Mouse (Mus musculus): ENCODE results near the gene Arid2.
"Not testable (repeated sequence)": the region's sequence is repeated elsewhere in the genome, so short reads cannot be mapped to it uniquely, and the experiment has no call there.

Gene Arid2

DNA sequence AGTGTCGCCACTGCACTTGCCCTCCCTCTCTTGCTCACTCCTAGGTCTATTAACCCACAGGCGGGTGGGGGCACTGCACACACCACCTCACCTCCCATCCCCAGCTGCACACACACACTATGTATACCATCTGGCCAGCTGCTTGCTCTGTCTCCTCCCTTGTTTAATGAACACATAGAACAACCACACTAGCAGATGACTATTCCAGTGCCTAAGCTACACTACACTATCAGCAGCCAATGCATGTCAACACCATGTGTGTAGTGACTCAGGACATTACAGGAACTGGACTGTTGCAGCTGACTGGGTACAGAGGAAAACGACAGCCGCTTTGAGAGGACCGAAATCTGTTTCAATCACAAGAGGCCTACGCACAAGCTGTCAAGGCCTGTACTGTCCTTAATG, 121.4 kb downstream of the Arid2 start:
- DNase-seq (ENCODE audit: low spot score in 2 of 2), result peak in 1 of 2 experiments; percentile 49

DNA sequence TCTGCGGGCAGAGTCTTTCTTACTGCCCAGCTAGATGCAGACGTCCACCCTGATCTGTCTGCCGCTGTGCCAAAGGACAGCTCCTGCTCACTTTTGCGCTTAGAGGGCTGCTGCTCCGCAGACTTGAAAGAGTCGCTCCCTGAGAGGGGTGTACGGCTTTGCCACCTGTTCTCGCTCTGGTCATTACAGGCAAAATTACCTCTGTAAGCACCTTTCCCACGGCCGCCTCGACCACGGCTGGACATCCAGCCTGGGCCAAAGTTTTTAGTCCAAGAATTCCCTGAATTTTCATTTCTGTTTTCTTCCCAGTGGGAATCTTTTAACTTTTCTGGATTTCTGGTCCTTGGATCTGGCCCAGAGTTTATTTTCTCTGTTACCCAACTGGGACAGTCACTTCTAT, 130.8 kb downstream of the Arid2 start:
- no peak for DNase-seq (ENCODE audit: low spot score in 2 of 2)

DNA sequence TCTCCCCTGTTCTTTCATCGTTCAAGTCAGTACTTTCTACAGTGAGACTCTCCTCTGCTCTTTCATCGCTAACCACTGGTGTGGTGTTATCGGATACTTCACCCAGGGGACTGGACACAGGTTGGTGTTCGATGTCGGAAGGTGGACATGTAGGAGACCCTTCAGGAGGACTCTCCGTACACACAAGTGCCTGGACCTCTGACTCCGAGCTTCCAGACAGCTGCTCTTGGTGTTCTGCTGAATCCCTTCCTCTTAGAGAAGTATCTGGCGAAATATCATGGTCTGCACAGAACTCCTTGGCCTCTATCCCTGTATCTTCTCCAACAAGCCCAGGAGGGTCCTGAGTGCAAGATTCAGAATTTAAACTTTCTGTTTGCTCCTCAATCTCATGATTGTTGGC, 132.6 kb downstream of the Arid2 start:
- no peak for DNase-seq (ENCODE audit: low spot score in 2 of 2)

DNA sequence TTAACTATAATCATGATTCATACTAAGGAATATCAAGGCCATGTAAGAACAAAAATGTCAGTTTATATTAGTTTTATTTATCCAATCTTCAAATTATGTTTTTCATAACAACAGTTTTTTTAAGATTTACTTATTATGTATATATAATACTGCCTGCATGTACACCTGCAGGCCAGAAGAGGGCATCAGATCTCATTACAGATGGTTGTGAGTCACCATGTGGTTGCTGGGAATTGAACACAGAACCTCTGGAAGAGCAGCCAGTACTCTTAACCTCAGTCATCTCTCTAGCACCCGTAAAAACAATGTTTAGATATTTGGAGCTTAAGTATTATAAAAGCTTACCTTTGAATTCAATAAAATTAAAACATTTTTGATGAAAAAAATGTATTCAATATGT, 146.9 kb downstream of the Arid2 start:
- DNase-seq (ENCODE audit: low spot score in 2 of 2), result no peak

DNA sequence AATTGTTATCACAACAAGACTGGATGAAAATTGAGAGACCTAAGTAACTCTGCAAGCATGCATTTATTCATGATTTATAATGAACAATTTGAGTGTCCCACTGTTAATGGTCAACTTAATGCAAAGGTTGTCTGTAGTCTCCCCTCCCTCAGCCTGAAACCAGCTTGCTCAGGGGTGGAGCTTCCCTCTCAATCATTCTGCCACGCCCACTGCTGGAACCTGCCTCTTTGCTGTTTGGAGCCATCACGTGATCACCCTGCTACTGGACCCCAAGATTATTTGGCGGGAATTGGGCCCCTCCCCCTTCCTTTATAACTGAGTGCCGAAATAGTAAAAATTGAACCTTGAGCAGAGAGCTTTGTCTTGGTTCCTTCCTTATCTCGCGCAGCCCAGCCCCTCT, 154.2 kb downstream of the Arid2 start:
- DNase-seq (ENCODE audit: low spot score in 2 of 2), result not testable (repeated sequence)

DNA sequence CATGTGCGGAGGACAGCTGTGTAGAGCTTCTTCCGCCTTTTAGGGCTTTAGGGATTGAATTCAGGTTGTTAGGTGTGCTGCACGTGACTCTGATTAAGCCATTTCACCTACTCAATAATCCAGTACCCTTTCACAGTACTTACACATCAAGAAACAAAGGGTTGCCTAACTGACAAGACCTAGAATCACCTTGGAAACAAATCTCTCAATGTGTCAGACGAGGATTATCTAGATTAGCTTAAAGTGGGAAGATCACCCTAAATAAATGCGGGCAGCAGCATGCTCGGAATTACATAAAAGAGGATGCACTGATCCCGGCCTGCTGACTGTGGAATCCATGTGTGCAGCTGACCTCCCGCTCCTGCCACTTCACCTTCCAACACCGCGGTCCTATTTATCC, 159.5 kb downstream of the Arid2 start:
- DNase-seq (ENCODE audit: low spot score in 2 of 2), result no peak

DNA sequence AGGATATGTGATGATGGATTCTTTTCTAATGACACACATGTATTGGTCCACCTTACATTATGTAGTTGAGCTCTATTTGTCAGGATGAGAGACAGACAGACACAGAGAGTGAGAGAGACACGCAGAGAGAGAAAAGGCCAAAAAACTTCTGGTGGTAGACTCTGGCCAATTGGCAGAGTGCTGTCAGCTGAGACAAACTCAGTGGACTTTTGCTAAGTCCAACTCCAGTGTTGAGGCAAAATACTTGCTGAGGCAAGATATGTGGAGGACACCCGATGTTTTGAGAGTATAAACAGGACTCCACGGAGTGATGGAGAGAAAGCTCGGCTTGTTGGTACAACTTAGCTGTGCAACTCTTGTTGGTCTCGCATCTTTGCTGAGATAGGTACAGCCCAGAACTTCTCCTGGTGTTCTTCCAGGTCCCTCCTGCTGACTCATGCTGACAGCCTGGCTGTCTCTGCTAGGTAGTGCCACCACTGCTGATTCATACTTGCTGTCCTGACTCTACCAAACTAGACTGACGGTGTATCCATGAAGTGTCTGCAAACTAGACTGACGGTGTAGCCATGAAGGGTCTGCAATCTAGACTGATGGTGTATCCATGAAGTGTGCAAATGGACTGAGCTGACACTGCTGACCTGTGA, 161.5 kb downstream of the Arid2 start:
- peak in 1 of 2 experiments; percentile 15 for DNase-seq (ENCODE audit: low spot score in 2 of 2)

DNA sequence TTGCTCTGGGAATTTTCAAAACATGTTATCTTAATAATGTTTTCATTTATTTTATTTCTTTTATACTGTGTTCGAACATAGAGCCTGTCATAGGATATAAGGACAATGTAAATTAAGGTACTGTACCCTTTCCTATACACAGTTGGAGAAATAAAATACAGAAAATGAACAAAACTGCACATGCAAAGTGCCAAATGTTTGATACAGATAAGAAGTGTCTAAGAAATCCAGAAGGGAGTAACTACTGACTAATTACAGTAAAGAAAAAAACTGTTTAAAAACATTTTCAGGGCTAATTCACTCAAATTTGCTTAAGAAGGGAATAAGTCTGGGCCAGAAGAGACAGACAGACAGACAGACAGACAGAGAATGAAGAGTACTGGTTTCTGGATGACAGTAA, 166.0 kb downstream of the Arid2 start:
- DNase-seq (ENCODE audit: low spot score in 2 of 2), result no peak
